In genomic region chr9:124113777-124114176, GRCm38 (mm10) we compare ENCODE assay signal across 17 mouse cellular contexts. TPM values are rescaled to one million over a fixed set of nuclear protein-coding genes. Genes with fewer than 3 reads are reported as not detected.
"Had no signal": no experiment of that assay in that cellular context is flagged by ENCODE, and none has a peak within 500 bp of the region (broad histone marks: within the 10 kb centered on the region; RNA-seq: fewer than 3 reads in every experiment).

No protein-coding gene starts in this region.

- H3K4me2 ChIP-seq: neural tube, embryonic 13.5 days; neural tube, embryonic 15.5 days; stomach, embryonic 15.5 days had no signal

- H3K4me1 ChIP-seq: neural tube, embryonic 13.5 days; neural tube, embryonic 15.5 days; stomach, embryonic 15.5 days had no signal

- H3K4me3 ChIP-seq: neural tube, embryonic 13.5 days; neural tube, embryonic 15.5 days; stomach, embryonic 15.5 days had no signal

- H3K36me3 ChIP-seq: neural tube, embryonic 13.5 days; neural tube, embryonic 15.5 days; stomach, embryonic 15.5 days had no signal

- H3K27me3 ChIP-seq: neural tube, embryonic 13.5 days; neural tube, embryonic 15.5 days; stomach, embryonic 15.5 days had no signal

- H3K9ac ChIP-seq: neural tube, embryonic 13.5 days; neural tube, embryonic 15.5 days; stomach, embryonic 15.5 days had no signal

- H3K27ac ChIP-seq: neural tube, embryonic 13.5 days; neural tube, embryonic 15.5 days; stomach, embryonic 15.5 days; stomach, postnatal 0 days had no signal

- H3K9me3 ChIP-seq: neural tube, embryonic 13.5 days; neural tube, embryonic 15.5 days; stomach, embryonic 15.5 days had no signal

- DNase-seq: retina, postnatal 1 day; right cerebral cortex, adult 18-20 months; right cerebral cortex, postnatal 14 days; right cerebral cortex, postnatal 25 days; right cerebral cortex, postnatal 4 days; spleen, adult 18-20 months; thymus, adult 18-20 months; thymus, adult 2 months; thymus, postnatal 14 days; thymus, postnatal 25 days; thymus, postnatal 36 days; thymus, postnatal 4 days had no signal

RNA-seq across cellular contexts. Expression of gene Ccr2, which starts 12.0 kb away (rescaled TPM):
- polyA plus RNA-seq: neural tube, embryonic 14.5 days had no signal
